Mouse (Mus musculus): ENCODE measurements around the gene Ap5m1. TPM values are rescaled to one million over a fixed set of nuclear protein-coding genes. Genes with fewer than 3 reads are reported as not detected.

Gene Ap5m1
- polyA plus RNA-seq, 1 experiment from 2014 or later, result 15.9 TPM

GRCm38 (mm10) chr14:49128544-49129263 is 62.8 kb downstream of the Ap5m1 start:
- Histone ChIP-seq H3K4me3 (no peak overlapping the region), H3K4me1 (no peaks in the 10 kb centered on the region), H3K9me3 (no peaks in the 10 kb centered on the region), H3K27me3 (replicated peaks) (no peaks in the 10 kb centered on the region), H3K36me3 (no peaks in the 10 kb centered on the region), H3K27ac (replicated peaks) (no peak overlapping the region), H3K9ac (no peak overlapping the region), H3K4me2 (no peak overlapping the region)
- WGBS, result 70% methylated on average over 10 of the region's 10 CpGs
- ATAC-seq (ENCODE audit: extremely low read depth, insufficient number of reproducible peaks, low FRiP score, low TSS enrichment), result no peak

- 61% methylated on average over 3 of the region's 3 CpGs for WGBS
- Histone ChIP-seq H3K4me1 (no peaks in the 10 kb centered on the region), H3K27ac (replicated peaks) (no peak overlapping the region), H3K4me2 (no peak overlapping the region), H3K4me3 (no peak overlapping the region), H3K36me3 (no peaks in the 10 kb centered on the region), H3K27me3 (replicated peaks) (no peaks in the 10 kb centered on the region), H3K9me3 (no peaks in the 10 kb centered on the region), H3K9ac (no peak overlapping the region)
- ATAC-seq (ENCODE audit: extremely low read depth, insufficient number of reproducible peaks, low FRiP score, low TSS enrichment), result no peak
Observed at GRCm38 (mm10) chr14:49132391-49132790, 66.5 kb downstream of the Ap5m1 start.

- no peaks in the 10 kb centered on the region for H3K4me1 ChIP-seq
- H3K36me3 ChIP-seq, result no peaks in the 10 kb centered on the region
- WGBS, result 41% methylated on average over 1 of the region's 1 CpGs
- no peak overlapping the region for H3K27ac ChIP-seq (replicated peaks)
- H3K27me3 ChIP-seq (replicated peaks), result no peaks in the 10 kb centered on the region
- H3K9ac ChIP-seq, result no peak overlapping the region
- H3K9me3 ChIP-seq, result no peaks in the 10 kb centered on the region
- no peak for ATAC-seq (ENCODE audit: extremely low read depth, insufficient number of reproducible peaks, low FRiP score, low TSS enrichment)
- H3K4me3 ChIP-seq, result no peak overlapping the region
- H3K4me2 ChIP-seq, result no peak overlapping the region
Observed at GRCm38 (mm10) chr14:49138171-49138570, 72.3 kb downstream of the Ap5m1 start.

GRCm38 (mm10) chr14:49140756-49141155 is 74.9 kb downstream of the Ap5m1 start:
- ATAC-seq (ENCODE audit: extremely low read depth, insufficient number of reproducible peaks, low FRiP score, low TSS enrichment), result no peak
- Histone ChIP-seq H3K27ac (replicated peaks) (no peak overlapping the region), H3K27me3 (replicated peaks) (no peaks in the 10 kb centered on the region), H3K9ac (no peak overlapping the region), H3K4me1 (no peaks in the 10 kb centered on the region), H3K36me3 (no peaks in the 10 kb centered on the region), H3K9me3 (no peaks in the 10 kb centered on the region), H3K4me3 (no peak overlapping the region), H3K4me2 (no peak overlapping the region)
- 84% methylated on average over 7 of the region's 7 CpGs for WGBS

Other genes starting within 250 kb of the Ap5m1 start
- 28.9 and 29.5 TPM in 2 replicates for gene Exoc5, start 556 bp downstream of the Ap5m1 start, polyA plus RNA-seq (2015; fragmentation: Nextera tagmentation; extraction: Ambion mirVana)
- gene Naa30, start 106.1 kb downstream of the Ap5m1 start, polyA plus RNA-seq (2015; fragmentation: Nextera tagmentation; extraction: Ambion mirVana), result 6.9 and 7.7 TPM in 2 replicates
- gene ccdc198, start 179.4 kb downstream of the Ap5m1 start, polyA plus RNA-seq (2015; fragmentation: Nextera tagmentation; extraction: Ambion mirVana), result 0.31 and 0.92 TPM in 2 replicates